Mouse (Mus musculus) v-Abl transformed pro-B cells (cell line): ENCODE results near the gene Gm49321.

ENCODE experiments used
- in situ Hi-C, 2 experiments: fragments of 400-800 bp; cut with MboI; formaldehyde crosslinking; loops; one replicate each; pipeline ENCODE4 v1.15.1; 2025; ENCODE audit not compliant: unreplicated experiment in 2 of 2

Gm49321 gene

GRCm38 (mm10) chr12:73997297-73998127 is 60.1 kb downstream of the Gm49321 start, which contains the start of gene Syt16:
TSS of gene Syt16 (plus strand) at chr12:73997661.
- in situ Hi-C loops = loop anchor here in 1 of 2 experiments (5.0 kb wide), 1 partner anchor 440 kb away; no protein-coding TSS in a partner anchor

GRCm38 (mm10) chr12:73998128-73998456 is 60.6 kb downstream of the Gm49321 start:
- in situ Hi-C loops = loop anchor here in 1 of 2 experiments (5.0 kb wide), 1 partner anchor 441 kb away; no protein-coding TSS in a partner anchor

- in situ Hi-C loops = loop anchor here (10.0 to 25.0 kb wide), 4 partner anchors 965 to 1760 kb away; no protein-coding TSS in a partner anchor
Observed at GRCm38 (mm10) chr12:74002449-74002848, 65.0 kb downstream of the Gm49321 start.

GRCm38 (mm10) chr12:74009448-74009911 is 72.0 kb downstream of the Gm49321 start:
- in situ Hi-C loops = loop anchor here (5.0 to 25.0 kb wide), 5 partner anchors 452 to 1753 kb away; no protein-coding TSS in a partner anchor

GRCm38 (mm10) chr12:74013739-74014138 is 76.3 kb downstream of the Gm49321 start:
- in situ Hi-C loops = loop anchor here (25.0 kb wide), 3 partner anchors 976 to 1749 kb away; no protein-coding TSS in a partner anchor

- in situ Hi-C loops = loop anchor here (25.0 kb wide), 3 partner anchors 978 to 1747 kb away; no protein-coding TSS in a partner anchor
Observed at GRCm38 (mm10) chr12:74014739-74015270, 77.4 kb downstream of the Gm49321 start.

GRCm38 (mm10) chr12:74015491-74015890 is 78.0 kb downstream of the Gm49321 start:
- in situ Hi-C loops = loop anchor here (25.0 kb wide), 3 partner anchors 978 to 1747 kb away; no protein-coding TSS in a partner anchor
